Mouse (Mus musculus) frontal cortex, postnatal 36 days (tissue): ENCODE measurements around the gene Nip7.
A peak's percentile ranks its signal among the peaks of the same experiment; 100 is the strongest.
"Not testable (repeated sequence)": the region's sequence is repeated elsewhere in the genome, so short reads cannot be mapped to it uniquely, and the experiment has no call there.

Source experiments
- DNase-seq, 2 experiments: peaks; one replicate each; pipeline ENCODE4 v3.0.0; 2022; ENCODE audit warnings: low spot score in 2 of 2

The Nip7 gene

GRCm38 (mm10) chr8:107056076-107056972, at the start of gene Nip7, which contains the start of gene Cog8:
Gene Nip7, plus strand, starts transcription at chr8:107056877.
Gene Cog8, minus strand, starts transcription at chr8:107056689.
- peak; percentile 97 to 98 for DNase-seq

- peak; percentile 21 to 36 for DNase-seq
Measured at GRCm38 (mm10) chr8:107007795-107008194, 48.9 kb upstream of the Nip7 start.

DNA sequence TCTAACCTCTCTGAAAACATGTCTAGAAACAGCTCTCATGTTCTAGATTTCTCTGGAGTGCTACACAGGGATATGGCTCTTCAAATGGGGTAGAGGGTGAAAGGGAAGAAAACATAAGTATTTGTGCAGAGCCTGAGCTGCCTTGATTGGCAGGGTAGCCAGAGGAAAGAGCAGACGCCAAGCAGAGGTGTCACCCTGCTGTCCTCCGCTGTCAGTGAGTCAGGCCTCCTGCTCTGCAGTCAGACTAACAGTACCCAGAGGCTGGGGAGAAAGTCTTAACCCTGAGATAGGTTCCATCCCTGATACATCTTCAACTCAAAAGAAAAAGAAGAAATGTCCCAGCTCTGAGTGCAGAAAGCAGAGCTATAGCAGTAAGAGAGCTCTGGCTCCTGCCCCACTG, 44.0 kb upstream of the Nip7 start:
- DNase-seq: no peak

DNA sequence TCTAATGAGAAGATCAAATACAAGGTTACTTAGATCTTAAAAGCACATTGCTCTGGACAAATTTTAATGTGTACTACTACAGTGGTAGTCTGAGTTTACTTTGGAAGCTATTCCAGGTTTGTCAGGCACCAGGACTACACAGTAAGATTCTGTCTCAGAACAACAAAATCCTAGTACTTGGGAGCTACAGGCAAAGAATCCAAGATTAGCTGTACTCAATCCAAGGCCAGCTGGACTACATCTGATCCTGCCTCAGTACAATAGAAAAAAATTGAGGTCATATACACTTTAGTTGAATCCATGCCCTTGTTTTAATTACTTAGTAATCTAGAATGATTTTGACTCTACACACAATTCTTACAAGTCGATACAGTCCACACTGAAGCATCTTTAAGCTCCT, 41.8 kb upstream of the Nip7 start:
- DNase-seq: no peak

GRCm38 (mm10) chr8:107023479-107023878, 33.2 kb upstream of the Nip7 start:
- no peak for DNase-seq

DNA sequence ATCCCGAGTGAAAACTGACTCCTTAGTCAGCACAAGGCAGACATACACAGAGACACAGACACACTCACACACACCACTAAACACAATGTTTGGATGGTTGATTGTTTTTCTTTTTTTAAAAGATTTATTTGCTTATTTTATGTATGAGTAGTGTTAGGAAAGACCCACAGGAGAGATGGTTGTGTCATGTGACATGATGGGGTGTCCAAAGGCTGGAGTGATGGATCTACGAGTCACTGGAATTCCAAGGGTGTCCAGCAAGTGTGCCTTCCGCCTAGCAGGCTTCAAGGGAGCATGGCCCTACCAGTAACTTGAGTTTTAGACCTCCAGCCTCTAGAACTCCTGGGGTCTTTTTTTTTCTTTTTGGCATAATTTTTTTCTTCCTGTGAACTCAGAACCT, 27.4 kb upstream of the Nip7 start:
- DNase-seq: no peak

DNA sequence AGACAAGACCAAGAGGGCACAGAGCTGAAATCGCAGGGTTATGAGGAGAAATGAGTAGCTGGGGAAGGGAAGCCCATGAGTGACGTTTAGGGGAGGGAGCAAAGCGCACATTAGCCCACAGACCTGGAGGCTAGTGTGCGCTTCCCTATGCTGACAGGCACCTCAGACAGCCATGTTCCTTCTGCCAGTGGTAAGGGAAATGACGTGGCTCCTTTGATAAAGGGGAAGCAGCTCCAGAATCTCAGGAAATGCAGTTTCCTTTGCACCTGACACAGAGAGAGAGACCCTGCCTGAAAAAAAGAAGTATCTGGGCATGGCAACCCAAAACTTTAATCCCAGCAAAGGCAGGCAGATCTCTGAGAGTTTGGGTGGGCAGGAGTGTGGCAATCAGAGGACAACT, 26.6 kb upstream of the Nip7 start:
- DNase-seq: no peak

DNA sequence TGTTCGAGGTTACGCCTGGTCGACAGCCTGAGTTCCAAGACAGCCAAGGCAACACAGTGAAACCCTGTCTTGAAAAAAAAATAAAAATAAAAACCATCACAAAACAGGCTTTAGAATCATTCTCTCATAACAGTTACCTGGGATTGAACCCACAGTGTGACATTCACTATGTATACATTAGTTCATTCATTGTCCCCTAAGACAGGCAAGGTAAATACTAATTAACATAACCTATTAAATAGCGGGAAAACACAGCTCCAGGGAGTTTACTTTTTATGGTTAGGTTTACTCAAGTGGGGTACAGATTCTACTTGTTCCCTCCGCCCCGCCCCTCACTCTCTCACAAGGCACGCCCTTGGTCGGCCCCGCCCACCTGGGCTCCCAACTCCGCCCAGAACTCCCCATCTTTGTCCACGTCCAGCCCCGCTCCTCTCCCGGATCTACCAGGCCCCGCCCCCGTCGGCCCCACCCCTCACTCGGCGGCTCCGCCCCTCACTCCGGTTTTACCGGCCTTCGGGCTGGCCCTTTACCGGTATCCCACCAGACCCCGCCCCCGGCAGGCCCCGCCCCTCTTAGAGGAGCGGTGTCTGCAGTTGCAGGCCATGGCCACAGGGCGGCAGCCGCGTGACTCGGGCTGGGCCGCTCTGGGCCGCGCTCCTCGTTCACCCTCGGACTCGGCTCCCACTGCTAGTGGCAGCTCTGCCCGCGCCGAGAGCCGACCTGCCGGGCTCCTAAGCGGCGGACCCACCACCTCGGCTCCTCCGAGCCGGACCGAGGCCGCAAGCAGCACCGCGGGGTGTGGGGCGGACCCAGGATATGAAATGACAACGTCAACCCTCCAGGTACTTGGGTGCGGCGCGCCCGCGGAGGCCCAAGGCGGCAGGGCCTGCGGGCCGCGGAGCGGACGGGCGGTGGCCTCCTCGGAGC, 25.8 kb upstream of the Nip7 start, which contains the start of gene Vps4a:
Gene Vps4a, plus strand, starts transcription at position 573 of the 927 bp plus-strand sequence.
- DNase-seq: peak; percentile 95 to 96

GRCm38 (mm10) chr8:107031577-107032090, 25.0 kb upstream of the Nip7 start:
- DNase-seq: no peak

DNA sequence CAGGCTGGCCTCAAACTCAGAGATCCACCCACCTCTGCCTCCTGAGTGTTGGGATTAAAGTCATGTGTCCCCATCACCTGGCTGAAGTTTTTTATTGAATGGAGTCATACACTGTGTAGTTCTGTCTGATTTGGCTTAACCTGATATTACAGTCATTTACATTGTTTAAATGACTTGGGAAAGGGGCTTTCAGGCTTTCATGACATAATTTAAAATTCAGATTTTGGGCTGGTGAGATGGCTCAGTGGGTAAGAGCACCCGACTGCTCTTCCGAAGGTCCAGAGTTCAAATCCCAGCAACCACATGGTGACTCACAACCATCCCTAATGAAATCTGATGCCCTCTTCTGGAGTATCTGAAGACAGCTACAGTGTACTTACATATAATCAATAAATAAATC, 23.1 kb upstream of the Nip7 start:
- DNase-seq: not testable (repeated sequence)

- no peak for DNase-seq
Measured at GRCm38 (mm10) chr8:107035641-107036040, 21.0 kb upstream of the Nip7 start.

DNA sequence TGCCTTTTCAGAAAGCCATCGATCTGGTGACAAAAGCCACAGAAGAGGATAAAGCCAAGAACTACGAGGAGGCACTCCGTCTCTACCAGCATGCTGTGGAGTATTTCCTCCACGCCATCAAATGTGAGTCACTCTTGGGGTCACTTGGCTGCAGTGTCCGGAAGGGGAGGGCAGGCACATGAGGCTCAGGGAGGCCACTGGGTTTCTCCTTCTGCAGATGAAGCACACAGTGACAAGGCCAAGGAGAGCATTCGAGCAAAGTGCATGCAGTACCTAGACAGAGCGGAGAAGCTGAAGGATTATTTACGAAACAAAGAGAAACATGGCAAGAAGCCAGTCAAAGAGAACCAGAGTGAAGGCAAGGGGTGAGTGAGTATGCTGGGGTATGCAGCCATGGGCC, 20.1 kb upstream of the Nip7 start:
- DNase-seq: no peak

DNA sequence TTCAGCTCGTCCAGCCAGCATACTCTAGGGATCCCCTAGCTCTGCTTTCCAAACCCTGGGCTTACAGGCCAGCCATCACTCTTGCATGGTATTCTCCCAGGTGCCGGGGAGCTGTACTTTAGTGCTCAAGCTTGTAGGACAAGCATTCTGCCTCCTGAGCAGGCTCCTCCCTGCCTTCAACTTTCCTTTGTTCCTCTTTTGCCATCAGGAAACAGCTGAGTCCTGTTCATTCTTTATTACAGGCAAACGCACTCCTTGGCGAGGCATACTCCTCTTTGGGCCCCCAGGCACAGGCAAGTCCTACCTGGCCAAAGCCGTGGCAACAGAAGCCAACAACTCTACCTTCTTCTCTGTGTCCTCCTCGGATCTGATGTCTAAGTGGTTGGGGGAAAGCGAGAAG, 16.0 kb upstream of the Nip7 start:
- no peak for DNase-seq

DNA sequence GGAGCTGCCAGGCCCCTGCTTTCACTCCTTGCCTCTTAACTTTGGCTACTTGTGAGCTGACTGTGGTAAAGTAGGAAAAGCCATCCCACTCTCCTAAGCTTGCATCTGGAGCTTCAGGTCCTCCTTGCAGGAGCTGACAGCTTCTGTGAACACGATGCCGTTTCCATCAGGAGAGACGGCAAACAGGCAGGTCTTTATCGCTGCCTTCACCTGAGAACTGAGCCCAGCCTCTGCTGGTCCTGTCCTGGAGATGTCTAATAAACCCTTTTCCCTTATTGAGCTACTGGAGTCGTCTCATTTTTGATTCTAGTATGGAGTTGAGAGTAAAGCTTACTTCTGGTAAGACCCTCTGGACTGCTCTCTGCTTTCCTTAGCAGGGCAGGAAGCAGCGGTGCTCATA, 11.2 kb upstream of the Nip7 start:
- DNase-seq: no peak

- DNase-seq: no peak
Measured at GRCm38 (mm10) chr8:107046976-107047375, 9.7 kb upstream of the Nip7 start.

DNA sequence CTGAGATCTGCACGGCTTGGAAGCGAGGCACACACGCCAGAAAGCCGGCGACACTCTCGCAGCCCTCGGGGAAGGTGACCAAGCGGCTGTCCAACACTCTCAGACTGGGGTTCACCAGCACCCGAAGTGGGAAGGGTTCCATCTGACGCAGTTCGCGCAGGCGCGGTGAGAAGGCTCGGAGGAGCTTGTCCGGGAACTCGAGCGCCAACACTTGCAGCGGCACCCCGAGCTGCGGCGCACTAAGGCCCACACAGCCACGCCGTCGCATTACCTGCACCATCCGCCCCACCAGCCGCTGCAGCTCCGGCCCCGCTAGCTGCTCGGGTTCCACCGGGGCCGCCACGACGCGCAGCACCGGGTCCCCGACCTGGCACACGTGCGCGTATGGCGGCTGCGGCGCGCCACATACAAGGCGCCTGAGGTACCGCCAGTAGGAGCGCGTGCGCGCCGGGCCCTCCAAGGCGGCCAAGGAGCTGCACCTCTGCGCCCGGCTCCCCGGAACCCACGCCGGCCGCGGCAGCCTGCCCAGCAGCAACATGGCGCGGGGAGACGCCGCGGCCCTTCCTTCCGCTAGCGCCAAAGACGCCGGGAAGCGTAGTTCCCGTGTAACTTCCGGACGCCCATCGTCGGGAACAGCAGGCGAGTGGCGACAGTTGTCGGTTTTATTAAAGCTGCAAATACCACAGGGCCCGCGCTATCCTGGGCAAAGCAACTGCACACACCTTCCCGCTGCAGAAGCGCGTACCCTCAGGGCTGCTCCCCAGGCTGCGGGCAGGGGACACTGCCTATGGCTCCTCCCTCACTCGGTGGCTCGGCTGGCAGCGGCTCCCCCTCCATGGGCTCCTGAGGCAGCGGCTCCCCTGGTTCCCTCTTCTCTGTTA, 8.4 kb upstream of the Nip7 start, which contains the start of gene Pdf:
Gene Pdf, minus strand, starts transcription at position 554 of the 881 bp plus-strand sequence.
- peak; percentile 88 to 89 for DNase-seq

DNA sequence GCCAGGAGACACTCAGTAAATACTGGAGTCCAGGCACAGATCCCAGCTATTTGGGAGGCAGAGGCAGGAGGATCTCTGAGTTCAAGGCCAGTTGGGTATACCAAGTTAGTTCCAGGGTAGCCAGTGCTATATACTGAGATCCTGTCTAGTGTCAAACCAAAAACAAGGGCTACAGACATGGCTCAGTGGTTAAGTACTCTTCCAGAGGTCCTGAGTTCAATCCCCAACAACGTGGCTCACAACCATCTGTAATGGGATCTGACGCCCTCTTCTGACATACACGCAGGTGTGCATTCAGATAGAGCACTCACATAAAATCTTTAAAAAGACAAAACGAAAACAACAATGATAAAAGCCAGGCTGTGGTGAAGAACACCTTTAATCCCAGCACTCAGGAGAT, 7.2 kb upstream of the Nip7 start:
- no peak for DNase-seq

DNA sequence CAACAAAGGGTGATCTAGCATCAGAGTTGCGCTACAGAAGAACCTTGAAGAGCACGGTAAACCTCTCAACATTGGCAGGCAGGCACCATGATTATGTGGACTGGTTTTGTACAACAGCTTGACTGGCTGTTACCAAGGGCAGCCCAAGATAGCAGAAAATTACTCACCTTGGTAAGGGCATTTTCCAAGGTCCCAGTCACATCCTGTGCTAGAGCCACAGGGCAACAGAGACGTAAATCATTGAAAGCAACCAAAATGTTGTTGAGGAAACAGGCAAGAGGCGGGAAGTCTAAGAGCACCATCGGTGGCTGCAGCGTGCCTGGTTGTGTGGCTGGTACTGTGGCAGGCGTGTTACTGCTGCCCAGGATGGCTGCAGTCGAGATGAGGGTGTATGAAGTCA, 4.6 kb upstream of the Nip7 start:
- DNase-seq: no peak

GRCm38 (mm10) chr8:107056973-107057369, 294 bp downstream of the Nip7 start:
- DNase-seq: no peak

- DNase-seq: no peak
Measured at GRCm38 (mm10) chr8:107062613-107063012, 5.9 kb downstream of the Nip7 start.
